Mouse (Mus musculus) bone marrow macrophage, adult 2 months (primary cell): ENCODE data around the gene 2010300C02Rik.

Source experiments
- CTCF ChIP-seq: IDR thresholded peaks from 2 replicates; pipeline ENCODE4 v1.5.1; 2012; ENCODE audit warnings: low read depth, mild to moderate bottlenecking, low read length, moderate library complexity
- POLR2A ChIP-seq: IDR thresholded peaks from 2 replicates; pipeline ENCODE4 v1.6.1; 2012; ENCODE audit warnings: mild to moderate bottlenecking, low read depth, low read length, borderline replicate concordance

DNA sequence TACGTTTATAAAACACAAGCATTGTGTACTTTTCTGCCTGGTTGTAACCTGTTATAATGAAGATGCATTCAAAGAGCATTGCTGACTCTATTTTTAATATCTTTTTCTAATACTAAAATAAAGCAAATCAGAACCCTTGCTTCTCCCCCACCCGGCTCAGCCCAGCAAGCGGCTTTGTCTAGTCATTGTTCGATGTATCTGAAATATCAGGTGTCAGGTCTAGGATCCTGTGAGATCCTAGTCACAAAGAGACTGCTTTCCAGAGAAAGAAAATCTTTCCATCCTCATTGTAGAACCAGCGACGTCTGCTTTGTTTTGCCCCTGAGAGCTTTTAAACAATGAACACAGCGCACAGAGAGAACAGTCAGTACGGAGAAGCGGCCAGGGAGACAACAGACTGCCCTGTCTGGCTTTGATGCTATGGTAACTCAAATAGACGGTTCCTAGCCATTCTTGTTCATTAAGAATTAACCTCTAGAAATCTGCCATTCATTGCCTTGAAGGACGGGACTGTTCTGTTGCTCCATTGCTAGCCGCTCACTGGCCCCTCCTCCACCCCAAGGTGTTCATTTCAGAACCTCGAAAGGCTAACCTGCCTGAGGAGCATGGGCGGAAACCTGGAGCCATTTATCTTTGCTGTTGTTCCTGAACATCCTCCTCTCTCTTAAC, 22.9 kb upstream of the 2010300C02Rik start:
- TF ChIP-seq CTCF (no peak), POLR2A (no peak)
